Mouse (Mus musculus): ENCODE results near the gene Ost4. TPM values are rescaled to one million over a fixed set of nuclear protein-coding genes. Genes with fewer than 3 reads are reported as not detected.

The Ost4 gene
- polyA plus RNA-seq, 1 experiment from 2014 or later: 465 TPM

GRCm38 (mm10) chr5:30927945-30928529 lies 20.4 kb upstream of the Ost4 start:
- 0 out of 2 replicates have a peak, but pooled peaks cover under 1% of the 10 kb centered on the region for H3K4me1 ChIP-seq (ENCODE audit: control insufficient read depth, insufficient read depth, low read length)
- H3K36me3 ChIP-seq (ENCODE audit: control insufficient read depth, insufficient read depth, low read length): no peaks in the 10 kb centered on the region
- 43% methylated on average over 7 of the region's 7 CpGs for WGBS
- no peak overlapping the region for H3K9ac ChIP-seq (ENCODE audit: low read length)
- no peaks in the 10 kb centered on the region for H3K27me3 ChIP-seq (ENCODE audit: control insufficient read depth, insufficient read depth, low read length)
- no peak overlapping the region for H3K4me2 ChIP-seq (ENCODE audit: low read depth, low read length)
- H3K4me3 ChIP-seq (replicated peaks; ENCODE audit: low read length): no peak overlapping the region
- H3K9me3 ChIP-seq (replicated peaks; ENCODE audit: control insufficient read depth, low read length): no peaks in the 10 kb centered on the region
- no peak for ATAC-seq (ENCODE audit: insufficient read depth, low FRiP score)
- H3K27ac ChIP-seq (ENCODE audit: low read length): no peak overlapping the region

- 92% methylated on average over 2 of the region's 2 CpGs for WGBS
- no peak for ATAC-seq (ENCODE audit: insufficient read depth, low FRiP score)
- Histone ChIP-seq H3K4me2 (ENCODE audit: low read depth, low read length) (no peak overlapping the region), H3K9me3 (replicated peaks; ENCODE audit: control insufficient read depth, low read length) (no peaks in the 10 kb centered on the region), H3K27me3 (ENCODE audit: control insufficient read depth, insufficient read depth, low read length) (no peaks in the 10 kb centered on the region), H3K4me3 (replicated peaks; ENCODE audit: low read length) (no peak overlapping the region), H3K36me3 (ENCODE audit: control insufficient read depth, insufficient read depth, low read length) (no peaks in the 10 kb centered on the region), H3K27ac (ENCODE audit: low read length) (no peak overlapping the region), H3K9ac (ENCODE audit: low read length) (no peak overlapping the region), H3K4me1 (ENCODE audit: control insufficient read depth, insufficient read depth, low read length) (peaks cover 16% of the 10 kb centered on the region)
Observed at GRCm38 (mm10) chr5:30926073-30926472, 18.5 kb upstream of the Ost4 start.

DNA sequence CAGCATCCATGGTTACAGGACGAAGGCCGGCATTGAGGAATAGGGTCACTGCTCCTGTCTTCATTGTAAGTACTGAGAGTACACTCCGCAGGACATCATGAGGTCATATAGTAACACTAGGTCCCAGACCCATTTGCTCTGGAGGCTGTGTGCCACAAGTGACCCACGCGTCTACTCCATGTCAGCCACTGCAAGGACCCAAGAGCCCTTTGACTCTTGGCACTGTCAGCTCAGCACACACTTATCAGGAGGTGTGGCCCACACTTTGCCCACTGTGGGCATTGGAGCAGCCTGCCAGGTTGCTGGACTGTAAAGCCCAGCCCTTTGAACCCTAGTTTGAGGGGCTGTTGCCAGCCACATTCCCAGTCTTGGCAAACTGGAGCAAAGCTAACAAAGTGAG lies 17.6 kb upstream of the Ost4 start:
- no peak overlapping the region for H3K27ac ChIP-seq (ENCODE audit: low read length)
- peaks cover 24% of the 10 kb centered on the region for H3K4me1 ChIP-seq (ENCODE audit: control insufficient read depth, insufficient read depth, low read length)
- no peak overlapping the region for H3K9ac ChIP-seq (ENCODE audit: low read length)
- H3K4me3 ChIP-seq (replicated peaks; ENCODE audit: low read length): no peak overlapping the region
- H3K4me2 ChIP-seq (ENCODE audit: low read depth, low read length): no peak overlapping the region
- no peaks in the 10 kb centered on the region for H3K9me3 ChIP-seq (replicated peaks; ENCODE audit: control insufficient read depth, low read length)
- WGBS: 94% methylated on average over 5 of the region's 5 CpGs
- H3K27me3 ChIP-seq (ENCODE audit: control insufficient read depth, insufficient read depth, low read length): no peaks in the 10 kb centered on the region
- no peak for ATAC-seq (ENCODE audit: insufficient read depth, low FRiP score)
- H3K36me3 ChIP-seq (ENCODE audit: control insufficient read depth, insufficient read depth, low read length): no peaks in the 10 kb centered on the region

DNA sequence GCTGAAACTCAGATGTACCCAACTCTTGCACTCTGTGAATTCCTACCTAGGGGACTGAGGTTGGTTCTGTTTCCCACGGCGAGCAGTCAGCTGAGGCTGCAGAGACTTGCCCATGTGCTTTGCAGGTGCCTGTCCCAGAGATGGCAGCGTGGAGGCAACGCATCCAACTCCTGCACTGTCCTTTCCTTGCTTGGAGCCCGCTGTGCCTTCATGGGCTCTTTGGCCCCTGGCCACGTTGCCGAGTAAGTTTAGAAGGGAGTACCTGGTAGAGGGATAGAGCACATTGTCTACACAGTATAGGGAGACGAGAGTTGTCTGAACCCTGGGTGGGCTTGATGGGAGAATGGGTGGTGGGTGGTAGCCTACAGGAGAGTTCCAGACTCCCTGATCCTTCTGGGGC lies 17.0 kb upstream of the Ost4 start:
- no peak for ATAC-seq (ENCODE audit: insufficient read depth, low FRiP score)
- Histone ChIP-seq H3K4me3 (replicated peaks; ENCODE audit: low read length) (no peak overlapping the region), H3K27ac (ENCODE audit: low read length) (no peak overlapping the region), H3K9me3 (replicated peaks; ENCODE audit: control insufficient read depth, low read length) (no peaks in the 10 kb centered on the region), H3K27me3 (ENCODE audit: control insufficient read depth, insufficient read depth, low read length) (no peaks in the 10 kb centered on the region), H3K9ac (ENCODE audit: low read length) (no peak overlapping the region), H3K36me3 (ENCODE audit: control insufficient read depth, insufficient read depth, low read length) (no peaks in the 10 kb centered on the region), H3K4me2 (ENCODE audit: low read depth, low read length) (no peak overlapping the region), H3K4me1 (ENCODE audit: control insufficient read depth, insufficient read depth, low read length) (peaks cover 24% of the 10 kb centered on the region)
- 74% methylated on average over 8 of the region's 8 CpGs for WGBS

- Histone ChIP-seq H3K27me3 (ENCODE audit: control insufficient read depth, insufficient read depth, low read length) (no peaks in the 10 kb centered on the region), H3K4me3 (replicated peaks; ENCODE audit: low read length) (no peak overlapping the region), H3K36me3 (ENCODE audit: control insufficient read depth, insufficient read depth, low read length) (peaks cover 10% of the 10 kb centered on the region), H3K27ac (ENCODE audit: low read length) (no peak overlapping the region), H3K9me3 (replicated peaks; ENCODE audit: control insufficient read depth, low read length) (no peaks in the 10 kb centered on the region), H3K9ac (ENCODE audit: low read length) (no peak overlapping the region), H3K4me1 (ENCODE audit: control insufficient read depth, insufficient read depth, low read length) (peaks cover 24% of the 10 kb centered on the region), H3K4me2 (ENCODE audit: low read depth, low read length) (no peak overlapping the region)
- ATAC-seq (ENCODE audit: insufficient read depth, low FRiP score): no peak
- 70% methylated on average over 6 of the region's 6 CpGs for WGBS
Observed at GRCm38 (mm10) chr5:30923119-30923518, 15.5 kb upstream of the Ost4 start.

- Histone ChIP-seq H3K27me3 (ENCODE audit: control insufficient read depth, insufficient read depth, low read length) (no peaks in the 10 kb centered on the region), H3K4me3 (replicated peaks; ENCODE audit: low read length) (peak overlapping the region; percentile 54; the same call in 1 of the 2 replicates), H3K27ac (ENCODE audit: low read length) (no peak overlapping the region), H3K36me3 (ENCODE audit: control insufficient read depth, insufficient read depth, low read length) (peaks cover 10% of the 10 kb centered on the region), H3K4me2 (ENCODE audit: low read depth, low read length) (peak overlapping the region; percentile 79), H3K4me1 (ENCODE audit: control insufficient read depth, insufficient read depth, low read length) (peaks cover 24% of the 10 kb centered on the region), H3K9me3 (replicated peaks; ENCODE audit: control insufficient read depth, low read length) (no peaks in the 10 kb centered on the region), H3K9ac (ENCODE audit: low read length) (peak overlapping the region; percentile 77; the same call in 1 of the 2 replicates)
- 49% methylated on average over 10 of the region's 10 CpGs for WGBS
- ATAC-seq (ENCODE audit: insufficient read depth, low FRiP score): no peak
Observed at GRCm38 (mm10) chr5:30922581-30923041, 15.0 kb upstream of the Ost4 start.

- H3K27ac ChIP-seq (ENCODE audit: low read length): peak within 1 kb of the TSS; percentile 90
- H3K4me3 ChIP-seq (replicated peaks; ENCODE audit: low read length): peak within 1 kb of the TSS; percentile 54
- H3K27me3 ChIP-seq (ENCODE audit: control insufficient read depth, insufficient read depth, low read length): no peaks in the 10 kb centered on the region
- peak; percentile 88 for ATAC-seq (ENCODE audit: insufficient read depth, low FRiP score)
- H3K9ac ChIP-seq (ENCODE audit: low read length): peak within 1 kb of the TSS; percentile 77
- H3K9me3 ChIP-seq (replicated peaks; ENCODE audit: control insufficient read depth, low read length): no peaks in the 10 kb centered on the region
- 2% methylated on average over 37 of the region's 40 CpGs for WGBS
- peak within 1 kb of the TSS; percentile 79 for H3K4me2 ChIP-seq (ENCODE audit: low read depth, low read length)
- H3K4me1 ChIP-seq (ENCODE audit: control insufficient read depth, insufficient read depth, low read length): peaks cover 34% of the 10 kb centered on the region
- peaks cover 10% of the 10 kb centered on the region for H3K36me3 ChIP-seq (ENCODE audit: control insufficient read depth, insufficient read depth, low read length)
Observed at GRCm38 (mm10) chr5:30921256-30922033, 13.9 kb upstream of the Ost4 start, which contains the start of gene Khk. TSS of gene Khk (plus strand) at chr5:30921431.

DNA sequence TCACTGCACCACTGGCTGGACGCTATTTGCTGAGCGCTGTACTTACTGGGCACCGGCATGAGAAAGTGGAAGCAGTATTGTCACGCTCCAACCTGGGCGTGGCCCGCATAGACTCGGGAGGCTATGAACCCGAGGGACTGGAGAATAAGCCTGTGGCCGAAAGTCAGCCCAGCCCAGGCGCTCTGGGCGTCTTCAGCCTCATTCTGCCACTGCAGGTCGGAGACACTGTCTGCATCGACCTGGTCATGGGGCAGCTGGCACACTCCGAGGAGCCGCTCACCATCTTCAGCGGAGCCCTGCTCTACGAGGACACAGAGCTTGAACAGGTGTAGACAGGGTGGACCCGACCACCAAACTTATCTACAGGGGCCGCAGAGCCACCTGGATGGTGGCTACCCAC lies 13.0 kb upstream of the Ost4 start:
- peak overlapping the region; percentile 0; the same call in 1 of the 2 replicates for H3K27ac ChIP-seq (ENCODE audit: low read length)
- no peaks in the 10 kb centered on the region for H3K9me3 ChIP-seq (replicated peaks; ENCODE audit: control insufficient read depth, low read length)
- H3K4me3 ChIP-seq (replicated peaks; ENCODE audit: low read length): peak overlapping the region; percentile 54
- no peaks in the 10 kb centered on the region for H3K27me3 ChIP-seq (ENCODE audit: control insufficient read depth, insufficient read depth, low read length)
- H3K36me3 ChIP-seq (ENCODE audit: control insufficient read depth, insufficient read depth, low read length): peaks cover 10% of the 10 kb centered on the region
- H3K4me1 ChIP-seq (ENCODE audit: control insufficient read depth, insufficient read depth, low read length): peaks cover 39% of the 10 kb centered on the region
- peak overlapping the region; percentile 40 for H3K9ac ChIP-seq (ENCODE audit: low read length)
- WGBS: 49% methylated on average over 19 of the region's 19 CpGs
- peak; percentile 1; the same call in 1 of the 2 replicates for ATAC-seq (ENCODE audit: insufficient read depth, low FRiP score)
- peak overlapping the region; percentile 79 for H3K4me2 ChIP-seq (ENCODE audit: low read depth, low read length)
